Mouse (Mus musculus): ENCODE data around the gene Tas2r138. TPM values are rescaled to one million over a fixed set of nuclear protein-coding genes. Genes with fewer than 3 reads are reported as not detected.
"Not testable (repeated sequence)": the region's sequence is repeated elsewhere in the genome, so short reads cannot be mapped to it uniquely, and the experiment has no call there.

Tas2r138 gene
- polyA plus RNA-seq, 1 experiment from 2014 or later = not detected

DNA sequence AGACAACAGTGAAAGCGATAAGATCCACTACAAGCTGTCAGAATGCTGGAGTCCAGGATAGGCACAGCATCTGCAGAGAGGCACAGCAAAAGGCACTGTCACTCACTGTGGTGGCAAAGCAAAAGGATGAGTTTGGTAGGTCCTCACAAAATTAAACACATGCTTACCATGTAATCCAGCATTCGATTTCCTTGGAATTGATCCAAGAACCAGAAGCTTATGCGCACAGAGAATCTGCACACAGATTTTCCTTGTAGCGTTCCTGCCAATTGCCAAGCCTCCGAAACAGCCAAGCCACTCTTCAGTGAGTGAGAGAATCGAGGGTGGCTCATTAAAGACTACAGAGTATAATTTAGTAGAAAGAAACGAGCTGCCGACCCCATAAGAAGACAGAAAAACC is 2.9 kb downstream of the Tas2r138 start:
- Histone ChIP-seq H3K9ac (replicated peaks) (no peak overlapping the region), H3K4me2 (no peak overlapping the region), H3K27ac (no peak overlapping the region), H3K36me3 (no peaks in the 10 kb centered on the region), H3K27me3 (no peaks in the 10 kb centered on the region), H3K9me3 (no peaks in the 10 kb centered on the region), H3K4me3 (replicated peaks) (no peak overlapping the region), H3K4me1 (replicated peaks) (no peaks in the 10 kb centered on the region)
- ATAC-seq (ENCODE audit: insufficient number of reproducible peaks, insufficient read depth, low FRiP score, low TSS enrichment, low read depth) = no peak
- WGBS = 86% methylated on average over 8 of the region's 8 CpGs

DNA sequence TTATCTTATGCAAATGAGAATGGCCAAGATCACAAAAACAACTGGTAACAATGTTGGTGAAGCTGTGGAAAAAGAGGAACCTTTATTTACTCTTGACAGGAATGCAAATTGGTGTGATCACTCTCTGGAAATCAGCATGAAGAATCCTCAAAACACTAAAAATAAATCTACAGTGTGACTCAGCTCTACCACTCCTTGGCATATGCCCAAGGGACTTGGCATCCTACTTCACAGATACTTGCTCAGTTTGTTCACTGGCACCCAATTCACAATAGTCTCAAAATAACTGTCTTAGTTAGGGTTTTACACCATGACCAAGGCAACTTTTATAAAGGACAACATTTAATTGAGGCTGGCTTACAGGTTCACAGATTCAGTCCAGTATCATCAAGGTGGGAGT is 5.7 kb downstream of the Tas2r138 start:
- no peak overlapping the region for H3K4me3 ChIP-seq (replicated peaks)
- no peaks in the 10 kb centered on the region for H3K36me3 ChIP-seq
- H3K9ac ChIP-seq (replicated peaks) = no peak overlapping the region
- H3K4me1 ChIP-seq (replicated peaks) = no peaks in the 10 kb centered on the region
- H3K4me2 ChIP-seq = no peak overlapping the region
- H3K9me3 ChIP-seq = no peaks in the 10 kb centered on the region
- H3K27me3 ChIP-seq = no peaks in the 10 kb centered on the region
- no peak overlapping the region for H3K27ac ChIP-seq
- ATAC-seq (ENCODE audit: insufficient number of reproducible peaks, insufficient read depth, low FRiP score, low TSS enrichment, low read depth) = no peak

DNA sequence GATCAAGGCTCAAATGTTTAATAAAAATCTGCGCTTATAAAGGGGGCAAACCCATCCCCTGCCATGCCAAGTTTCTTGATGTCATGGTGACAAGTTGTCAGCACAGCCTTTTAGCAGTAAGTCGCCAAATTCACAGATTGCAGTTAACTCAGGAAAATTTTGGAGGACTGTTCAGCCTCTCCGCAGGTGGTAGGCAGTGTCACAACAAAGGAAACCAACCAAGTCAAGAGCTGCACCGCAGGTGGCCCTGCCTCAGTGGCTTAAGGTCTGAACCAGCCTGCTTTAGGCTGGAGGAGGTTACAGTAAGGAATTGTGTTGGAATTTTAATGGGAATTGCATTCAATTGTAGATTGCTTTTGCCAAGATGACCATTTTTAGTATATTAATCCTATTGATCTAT is 14.6 kb downstream of the Tas2r138 start:
- not testable (repeated sequence) for H3K4me2 ChIP-seq; H3K27me3 ChIP-seq; H3K4me3 ChIP-seq (replicated peaks); ATAC-seq (ENCODE audit: insufficient number of reproducible peaks, insufficient read depth, low FRiP score, low TSS enrichment, low read depth); H3K27ac ChIP-seq; H3K9me3 ChIP-seq; H3K9ac ChIP-seq (replicated peaks); H3K36me3 ChIP-seq; H3K4me1 ChIP-seq (replicated peaks)
- WGBS = 33% methylated on average over 4 of the region's 4 CpGs

DNA sequence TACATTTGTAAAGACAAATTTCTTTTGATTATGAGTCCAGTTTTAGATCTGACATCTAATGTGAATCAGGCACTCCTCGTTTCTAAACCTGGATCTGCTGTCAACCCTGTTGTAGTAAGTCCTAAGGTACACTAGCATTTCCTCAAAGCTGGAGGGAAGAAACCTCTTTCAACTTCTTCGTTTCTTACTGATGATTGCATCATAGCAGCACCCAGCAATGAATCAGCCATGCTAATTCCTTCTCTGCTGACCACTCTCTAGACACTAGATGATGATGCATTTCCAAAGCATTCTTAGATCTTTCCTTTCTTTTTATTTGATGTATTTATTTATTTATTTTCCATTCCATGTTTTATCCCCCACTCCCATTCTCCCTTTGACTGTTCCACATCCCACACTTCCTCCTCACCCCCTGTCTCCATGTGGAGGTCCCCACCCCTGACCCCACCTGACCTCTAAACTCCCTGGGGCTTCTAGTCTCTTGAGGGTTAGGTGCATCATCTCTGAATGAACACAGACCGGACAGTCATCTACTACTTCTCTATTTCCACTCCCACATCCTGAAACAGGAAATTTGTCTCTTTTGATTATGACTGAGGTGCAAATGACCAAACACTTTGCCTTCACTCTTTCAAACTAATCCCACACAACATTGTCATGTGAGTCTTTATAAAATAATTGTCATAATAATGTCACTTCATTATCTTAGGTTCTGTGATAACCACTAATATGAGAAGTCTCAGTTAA is 18.1 kb downstream of the Tas2r138 start:
- no peak for ATAC-seq (ENCODE audit: insufficient number of reproducible peaks, insufficient read depth, low FRiP score, low TSS enrichment, low read depth)
- Histone ChIP-seq H3K36me3 (no peaks in the 10 kb centered on the region), H3K27me3 (no peaks in the 10 kb centered on the region), H3K9ac (replicated peaks) (no peak overlapping the region), H3K4me1 (replicated peaks) (no peaks in the 10 kb centered on the region), H3K27ac (no peak overlapping the region), H3K4me3 (replicated peaks) (no peak overlapping the region), H3K4me2 (no peak overlapping the region), H3K9me3 (no peaks in the 10 kb centered on the region)
- WGBS = 74% methylated on average over 3 of the region's 3 CpGs

DNA sequence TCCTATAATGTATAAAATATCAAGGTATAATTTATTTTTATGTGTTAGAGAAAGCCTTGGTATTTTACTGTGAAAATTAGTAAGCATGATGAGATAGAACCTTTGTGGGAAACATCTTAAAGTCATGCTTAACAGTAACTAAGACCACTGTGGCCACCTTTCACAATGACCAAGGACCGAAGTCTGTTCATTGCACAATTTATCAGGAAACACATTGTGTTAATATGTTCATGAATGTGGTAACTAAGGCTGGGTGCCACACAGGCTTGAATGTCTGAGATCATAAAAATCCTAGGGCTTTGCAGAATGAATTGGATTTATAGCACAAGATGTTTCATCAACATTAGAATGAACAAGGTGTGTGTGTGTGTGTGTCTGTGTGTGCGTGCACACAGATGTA is 24.8 kb downstream of the Tas2r138 start:
- H3K36me3 ChIP-seq = no peaks in the 10 kb centered on the region
- no peaks in the 10 kb centered on the region for H3K27me3 ChIP-seq
- H3K9ac ChIP-seq (replicated peaks) = no peak overlapping the region
- no peaks in the 10 kb centered on the region for H3K9me3 ChIP-seq
- no peaks in the 10 kb centered on the region for H3K4me1 ChIP-seq (replicated peaks)
- no peak overlapping the region for H3K4me3 ChIP-seq (replicated peaks)
- ATAC-seq (ENCODE audit: insufficient number of reproducible peaks, insufficient read depth, low FRiP score, low TSS enrichment, low read depth) = no peak
- 95% methylated on average over 2 of the region's 2 CpGs for WGBS
- no peak overlapping the region for H3K4me2 ChIP-seq
- no peak overlapping the region for H3K27ac ChIP-seq

DNA sequence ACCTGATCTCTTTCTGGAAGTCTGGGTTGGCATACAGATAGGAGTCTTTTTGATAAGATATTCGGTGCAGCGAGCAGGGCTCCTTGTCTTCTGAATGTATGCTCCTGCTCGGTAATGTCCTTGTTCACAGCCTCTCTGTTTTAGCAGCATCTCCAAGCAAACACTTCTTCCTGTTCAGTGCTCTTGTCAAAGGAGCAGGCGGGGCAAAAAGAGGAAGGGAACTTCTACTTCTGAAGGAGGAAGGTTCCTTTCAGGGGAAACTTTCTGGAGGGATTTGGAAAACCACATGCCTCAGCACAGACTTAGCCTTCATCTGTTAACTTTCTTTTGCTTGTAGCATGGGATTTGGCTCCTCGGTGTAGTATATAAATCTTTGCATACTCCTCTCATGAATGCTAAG is 27.5 kb downstream of the Tas2r138 start, which contains the start of gene Clec5a:
Gene Clec5a (minus strand): TSS at position 177 of the 400 bp plus-strand sequence.
- 84% methylated on average over 5 of the region's 5 CpGs for WGBS
- Histone ChIP-seq H3K9ac (replicated peaks) (no peak within 1 kb of the TSS), H3K4me3 (replicated peaks) (no peak within 1 kb of the TSS), H3K4me2 (no peak within 1 kb of the TSS), H3K9me3 (no peaks in the 10 kb centered on the region), H3K4me1 (replicated peaks) (no peaks in the 10 kb centered on the region), H3K27ac (no peak within 1 kb of the TSS), H3K27me3 (no peaks in the 10 kb centered on the region), H3K36me3 (no peaks in the 10 kb centered on the region)
- no peak for ATAC-seq (ENCODE audit: insufficient number of reproducible peaks, insufficient read depth, low FRiP score, low TSS enrichment, low read depth)

DNA sequence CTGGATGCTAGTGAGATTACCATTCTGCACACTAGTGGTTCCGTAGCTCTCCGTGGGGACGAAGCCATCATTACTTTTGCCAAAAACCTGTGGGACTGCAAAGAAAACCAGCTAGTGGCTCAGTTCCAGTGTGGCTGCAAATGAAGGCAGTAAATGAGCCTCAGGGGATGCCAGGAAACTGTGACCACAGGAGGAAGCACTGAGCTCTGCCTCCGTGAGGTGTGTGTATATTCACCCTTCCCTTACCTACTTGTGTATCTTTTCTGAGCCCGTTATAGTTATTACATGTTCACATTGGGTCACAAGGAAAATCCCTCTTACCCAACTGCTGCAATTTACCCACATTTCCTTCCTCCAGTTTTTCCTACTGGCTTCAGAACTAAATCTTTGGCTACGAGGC is 28.8 kb downstream of the Tas2r138 start:
- Histone ChIP-seq H3K4me2 (no peak overlapping the region), H3K4me1 (replicated peaks) (no peaks in the 10 kb centered on the region), H3K27ac (no peak overlapping the region), H3K4me3 (replicated peaks) (no peak overlapping the region), H3K9ac (replicated peaks) (no peak overlapping the region), H3K36me3 (no peaks in the 10 kb centered on the region), H3K9me3 (no peaks in the 10 kb centered on the region), H3K27me3 (no peaks in the 10 kb centered on the region)
- 78% methylated on average over 6 of the region's 6 CpGs for WGBS
- ATAC-seq (ENCODE audit: insufficient number of reproducible peaks, insufficient read depth, low FRiP score, low TSS enrichment, low read depth) = no peak

DNA sequence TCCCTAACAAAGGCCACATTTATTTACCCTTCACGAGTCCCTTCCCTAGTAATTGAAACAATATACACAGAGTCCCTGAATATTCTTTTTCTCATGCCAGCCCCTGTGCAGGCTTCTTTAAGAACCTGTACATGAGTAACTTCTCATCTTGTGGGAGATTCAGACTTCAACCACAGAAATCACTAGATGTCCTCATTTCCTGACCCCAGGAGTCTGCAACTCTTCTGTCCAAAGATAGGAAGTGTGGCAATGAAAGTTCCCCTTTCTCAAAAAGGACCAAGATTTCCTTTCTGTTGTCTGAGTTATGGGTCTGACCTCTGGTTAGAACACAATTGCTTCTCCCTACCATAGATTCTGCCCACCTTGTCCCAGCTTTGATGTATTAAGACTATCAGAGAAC is 36.8 kb downstream of the Tas2r138 start:
- H3K27me3 ChIP-seq = no peaks in the 10 kb centered on the region
- H3K27ac ChIP-seq = no peak overlapping the region
- 77% methylated on average over 1 of the region's 1 CpGs for WGBS
- H3K36me3 ChIP-seq = no peaks in the 10 kb centered on the region
- H3K9me3 ChIP-seq = no peaks in the 10 kb centered on the region
- H3K9ac ChIP-seq (replicated peaks) = no peak overlapping the region
- H3K4me1 ChIP-seq (replicated peaks) = no peaks in the 10 kb centered on the region
- ATAC-seq (ENCODE audit: insufficient number of reproducible peaks, insufficient read depth, low FRiP score, low TSS enrichment, low read depth) = no peak
- no peak overlapping the region for H3K4me2 ChIP-seq
- no peak overlapping the region for H3K4me3 ChIP-seq (replicated peaks)

DNA sequence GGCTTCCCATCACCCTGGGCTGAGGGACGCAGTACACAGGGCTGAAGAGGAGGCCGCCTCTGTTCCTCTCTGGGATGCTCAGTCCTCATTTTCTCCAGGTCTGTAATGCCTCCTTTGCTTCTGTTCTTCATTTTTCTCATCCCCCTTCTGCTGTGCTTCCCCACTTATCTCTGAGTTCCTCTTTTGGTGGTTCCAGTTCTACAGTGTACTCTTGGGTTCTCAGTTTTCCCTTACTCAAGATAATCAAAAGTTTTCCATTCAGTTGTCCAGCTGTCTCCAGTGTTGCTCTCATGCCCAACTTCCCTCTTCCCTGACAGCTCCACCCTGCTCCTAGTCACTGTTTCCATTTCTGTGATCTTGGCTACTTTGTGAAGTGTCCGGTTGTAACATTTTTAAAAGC is 39.5 kb downstream of the Tas2r138 start:
- Histone ChIP-seq H3K27me3 (no peaks in the 10 kb centered on the region), H3K4me3 (replicated peaks) (no peak overlapping the region), H3K9ac (replicated peaks) (no peak overlapping the region), H3K4me2 (no peak overlapping the region), H3K36me3 (no peaks in the 10 kb centered on the region), H3K27ac (no peak overlapping the region), H3K9me3 (no peaks in the 10 kb centered on the region), H3K4me1 (replicated peaks) (no peaks in the 10 kb centered on the region)
- ATAC-seq (ENCODE audit: insufficient number of reproducible peaks, insufficient read depth, low FRiP score, low TSS enrichment, low read depth) = no peak
- WGBS = 80% methylated on average over 3 of the region's 3 CpGs

DNA sequence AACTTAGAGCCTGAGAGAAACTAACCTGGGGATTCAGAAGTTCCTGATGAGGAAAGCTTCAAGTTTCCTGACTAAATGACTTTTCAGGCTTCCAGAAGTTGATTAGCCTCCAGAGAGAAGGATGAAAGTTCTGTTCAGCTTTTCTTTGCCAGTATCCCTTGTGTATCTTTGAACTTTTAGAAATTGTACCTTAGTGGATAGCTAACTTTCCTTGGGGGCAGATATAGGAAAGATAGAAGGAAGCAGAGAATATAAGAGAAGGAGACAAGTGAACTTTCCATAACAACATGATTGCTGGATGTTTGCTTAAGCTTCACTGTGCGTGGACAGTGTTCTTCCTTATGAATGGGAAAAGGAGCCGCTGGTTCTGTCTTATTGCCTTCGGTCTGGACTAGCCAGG is 43.9 kb downstream of the Tas2r138 start, which contains the start of gene Olfr460:
Gene Olfr460 (plus strand): TSS at position 301 of the 400 bp plus-strand sequence.
- H3K9me3 ChIP-seq = no peaks in the 10 kb centered on the region
- no peaks in the 10 kb centered on the region for H3K27me3 ChIP-seq
- no peak for ATAC-seq (ENCODE audit: insufficient number of reproducible peaks, insufficient read depth, low FRiP score, low TSS enrichment, low read depth)
- H3K4me1 ChIP-seq (replicated peaks) = no peaks in the 10 kb centered on the region
- no peak within 1 kb of the TSS for H3K4me3 ChIP-seq (replicated peaks)
- 82% methylated on average over 3 of the region's 3 CpGs for WGBS
- H3K9ac ChIP-seq (replicated peaks) = no peak within 1 kb of the TSS
- H3K4me2 ChIP-seq = no peak within 1 kb of the TSS
- H3K36me3 ChIP-seq = no peaks in the 10 kb centered on the region
- H3K27ac ChIP-seq = no peak within 1 kb of the TSS

Measured in limb, embryonic 12.5 days (tissue).